Mouse (Mus musculus): ENCODE data around the gene Caps2.
"Not testable (repeated sequence)": the region's sequence is repeated elsewhere in the genome, so short reads cannot be mapped to it uniquely, and the experiment has no call there.

DNA sequence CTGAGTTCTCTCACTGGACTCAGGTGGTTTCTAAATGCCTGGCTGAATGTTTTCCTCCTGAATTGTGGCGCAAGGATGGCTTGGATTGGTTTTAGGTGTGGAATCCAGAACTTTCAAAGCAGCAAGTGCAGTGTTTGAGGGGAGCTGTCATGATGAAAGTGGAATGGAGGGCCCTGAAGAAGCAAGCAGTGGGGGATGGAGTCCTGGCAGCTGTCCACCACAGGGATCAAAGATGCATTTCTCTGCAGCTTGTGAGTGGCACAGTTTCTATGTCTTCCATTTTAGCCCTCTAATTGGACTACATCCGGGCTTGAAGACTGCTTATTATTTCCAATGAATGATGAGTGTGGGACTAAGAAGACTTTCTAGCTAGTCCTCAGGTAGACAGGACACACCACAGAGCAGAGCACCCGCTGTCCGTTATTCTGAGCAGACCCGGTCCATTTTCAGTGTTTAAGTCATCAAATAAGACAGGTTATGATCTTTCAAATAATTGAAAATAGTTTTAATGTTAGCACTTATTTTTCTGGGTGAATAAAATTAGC is 72.0 kb downstream of the Caps2 start:
- not testable (repeated sequence) for TF ChIP-seq POLR2A (IDR thresholded peaks at IDR 0.05; ENCODE audit: borderline replicate concordance, extremely low read depth, insufficient read depth, insufficient read length, poor library complexity, severe bottlenecking); CTCF (IDR thresholded peaks at IDR 0.05; ENCODE audit: borderline replicate concordance, extremely low read depth, insufficient read depth, insufficient read length)

All from brain, embryonic 14.5 days (tissue).